Mouse (Mus musculus) forebrain, embryonic 16.5 days (tissue): Measurements from ENCODE around the gene Ctcf. TPM values are rescaled to one million over a fixed set of nuclear protein-coding genes. Genes with fewer than 3 reads are reported as not detected.
"Not testable (repeated sequence)": the region's sequence is repeated elsewhere in the genome, so short reads cannot be mapped to it uniquely, and the experiment has no call there.

Source experiments
- ATAC-seq: fragments of 200-750 bp; cut with Nextera tagmentation; 2 replicates; pipeline ENCODE4 v1.8.0; 2017; ENCODE audit warnings: mild to moderate bottlenecking, moderate library complexity
- H3K27ac ChIP-seq: fragments of 300-500 bp; sonication (generic); 2 replicates; pipeline ENCODE4 v1.5.1; 2014; ENCODE audit warnings: low read length, control low read depth
- H3K27me3 ChIP-seq: fragments of 300-500 bp; sonication (generic); replicated peaks from 2 replicates; pipeline ENCODE4 v1.6.1; 2014; ENCODE audit warnings: low read length; ENCODE audit not compliant: control insufficient read depth, insufficient read depth
- H3K36me3 ChIP-seq: fragments of 300-500 bp; sonication (generic); 2 replicates; pipeline ENCODE4 v1.6.1; 2014; ENCODE audit not compliant: control insufficient read depth, insufficient read depth
- H3K4me1 ChIP-seq: fragments of 300-500 bp; sonication (generic); replicated peaks from 2 replicates; pipeline ENCODE4 v1.6.1; 2014; ENCODE audit warnings: low read length; ENCODE audit not compliant: control insufficient read depth, insufficient read depth
- H3K4me2 ChIP-seq: fragments of 300-500 bp; sonication (generic); 2 replicates; pipeline ENCODE4 v1.6.1; 2014; ENCODE audit warnings: mild to moderate bottlenecking, low read length, control low read depth
- H3K4me3 ChIP-seq: fragments of 300-500 bp; sonication (generic); replicated peaks from 2 replicates; pipeline ENCODE4 v1.5.1; 2014; ENCODE audit warnings: mild to moderate bottlenecking, low read length, control low read depth
- H3K9ac ChIP-seq: fragments of 300-500 bp; sonication (generic); replicated peaks from 2 replicates; pipeline ENCODE4 v1.6.1; 2014; ENCODE audit warnings: low read depth, low read length, control low read depth
- H3K9me3 ChIP-seq: fragments of 300-500 bp; sonication (generic); 2 replicates; pipeline ENCODE4 v1.6.1; 2016; ENCODE audit warnings: low read length; ENCODE audit not compliant: control insufficient read depth
- WGBS: fragments of 180-500 bp; shearing (Covaris S2); extraction: QIAGEN DNeasy Blood & Tissue Kit; methylation state at CpG from one replicate; pipeline ENCODE4 v1.1.7; 2014; 5-methylcytosine and 5-hydroxymethylcytosine counted together
- polyA plus RNA-seq: library from polyadenylated mRNA; unstranded; fragments of >200 nt; fragmentation: Nextera tagmentation; extraction: Ambion mirVana; gene quantifications from 2 replicates; pipeline ENCODE4 v1.2.1, GENCODE M21; 2015

Ctcf gene
- 137 and 143 TPM in 2 replicates for polyA plus RNA-seq

- peak; percentile 91 for ATAC-seq
Measured at GRCm38 (mm10) chr8:105636018-105636962, at the start of gene Ctcf. Gene Ctcf (plus strand): TSS chr8:105636568.

GRCm38 (mm10) chr8:105592431-105592830 lies 43.9 kb upstream of the Ctcf start:
- WGBS, result 84% methylated on average over 2 of the region's 2 CpGs
- Histone ChIP-seq H3K4me3 (no peak overlapping the region), H3K4me1 (peaks cover 4% of the 10 kb centered on the region), H3K4me2 (no peak overlapping the region), H3K9me3 (no peaks in the 10 kb centered on the region), H3K36me3 (no peaks in the 10 kb centered on the region), H3K27ac (no peak overlapping the region), H3K9ac (no peak overlapping the region), H3K27me3 (no peaks in the 10 kb centered on the region)
- ATAC-seq, result no peak

More at GRCm38 (mm10) chr8:105636018-105636962, at the start of gene Ctcf:
- Histone ChIP-seq H3K27me3 (no peaks in the 10 kb centered on the region), H3K9me3 (no peaks in the 10 kb centered on the region), H3K9ac (peak within 1 kb of the TSS; percentile 100), H3K4me1 (peaks cover 30% of the 10 kb centered on the region), H3K36me3 (no peaks in the 10 kb centered on the region), H3K27ac (peak within 1 kb of the TSS; percentile 100), H3K4me3 (peak within 1 kb of the TSS; percentile 99), H3K4me2 (peak within 1 kb of the TSS; percentile 96)
- under 1% methylated on average over 89 of the region's 126 CpGs for WGBS

- H3K9me3 ChIP-seq, result no peaks in the 10 kb centered on the region
- H3K4me1 ChIP-seq, result peaks cover 4% of the 10 kb centered on the region
- no peak overlapping the region for H3K4me2 ChIP-seq
- H3K27ac ChIP-seq, result no peak overlapping the region
- H3K4me3 ChIP-seq, result no peak overlapping the region
- no peak for ATAC-seq
- H3K9ac ChIP-seq, result no peak overlapping the region
- WGBS, result 24% methylated on average over 15 of the region's 15 CpGs
- H3K27me3 ChIP-seq, result no peaks in the 10 kb centered on the region
- H3K36me3 ChIP-seq, result no peaks in the 10 kb centered on the region
Measured at GRCm38 (mm10) chr8:105593859-105594258, 42.5 kb upstream of the Ctcf start.

GRCm38 (mm10) chr8:105594451-105595242 lies 41.7 kb upstream of the Ctcf start:
- 81% methylated on average over 18 of the region's 18 CpGs for WGBS
- ATAC-seq, result no peak
- H3K27me3 ChIP-seq, result no peaks in the 10 kb centered on the region

GRCm38 (mm10) chr8:105596362-105597034 lies 39.9 kb upstream of the Ctcf start:
- Histone ChIP-seq H3K9me3 (no peaks in the 10 kb centered on the region), H3K36me3 (no peaks in the 10 kb centered on the region), H3K4me2 (no peak overlapping the region), H3K27me3 (no peaks in the 10 kb centered on the region), H3K27ac (no peak overlapping the region), H3K4me3 (no peak overlapping the region), H3K4me1 (peaks cover 4% of the 10 kb centered on the region), H3K9ac (no peak overlapping the region)
- peak; percentile 38; the same call in 1 of the 2 replicates for ATAC-seq
- WGBS, result 5% methylated on average over 14 of the region's 14 CpGs

More at GRCm38 (mm10) chr8:105594451-105595242, 41.7 kb upstream of the Ctcf start:
- Histone ChIP-seq H3K9ac (no peak overlapping the region), H3K4me1 (peaks cover 4% of the 10 kb centered on the region), H3K36me3 (no peaks in the 10 kb centered on the region), H3K4me3 (no peak overlapping the region), H3K4me2 (no peak overlapping the region), H3K27ac (no peak overlapping the region), H3K9me3 (no peaks in the 10 kb centered on the region)

GRCm38 (mm10) chr8:105598777-105599176 lies 37.6 kb upstream of the Ctcf start:
- Histone ChIP-seq H3K9ac (no peak overlapping the region), H3K4me1 (peaks cover 2% of the 10 kb centered on the region), H3K9me3 (no peaks in the 10 kb centered on the region), H3K27ac (no peak overlapping the region), H3K36me3 (no peaks in the 10 kb centered on the region), H3K4me2 (no peak overlapping the region), H3K27me3 (no peaks in the 10 kb centered on the region), H3K4me3 (no peak overlapping the region)
- 82% methylated on average over 6 of the region's 6 CpGs for WGBS
- no peak for ATAC-seq

- Histone ChIP-seq H3K9me3 (no peaks in the 10 kb centered on the region), H3K9ac (no peak overlapping the region), H3K27me3 (no peaks in the 10 kb centered on the region), H3K4me3 (no peak overlapping the region), H3K36me3 (no peaks in the 10 kb centered on the region), H3K4me2 (no peak overlapping the region), H3K27ac (no peak overlapping the region), H3K4me1 (peaks cover 9% of the 10 kb centered on the region)
- ATAC-seq, result no peak
- WGBS, result 80% methylated on average over 5 of the region's 5 CpGs
Measured at GRCm38 (mm10) chr8:105601301-105601700, 35.1 kb upstream of the Ctcf start.

- not testable (repeated sequence) for H3K27ac ChIP-seq, H3K4me2 ChIP-seq, H3K36me3 ChIP-seq, ATAC-seq, H3K9me3 ChIP-seq, H3K4me3 ChIP-seq, H3K27me3 ChIP-seq, H3K9ac ChIP-seq
- peaks cover 19% of the 10 kb centered on the region for H3K4me1 ChIP-seq
- WGBS, result 98% methylated on average over 2 of the region's 3 CpGs
Measured at GRCm38 (mm10) chr8:105602540-105602939, 33.8 kb upstream of the Ctcf start.
